Mouse (Mus musculus) kidney, embryonic 15.5 days (tissue): ENCODE results near the gene Cyren. TPM values are rescaled to one million over a fixed set of nuclear protein-coding genes. Genes with fewer than 3 reads are reported as not detected.

Source experiments
- ATAC-seq: fragments of 200-750 bp; cut with Nextera tagmentation; replicated peaks from 2 replicates; pipeline ENCODE4 v1.8.0; 2017; ENCODE audit warnings: moderate TSS enrichment; ENCODE audit not compliant: low FRiP score
- H3K27ac ChIP-seq: fragments of 300-500 bp; sonication (generic); 2 replicates; pipeline ENCODE4 v1.5.1; 2015; ENCODE audit warnings: mild to moderate bottlenecking, inconsistent platforms
- H3K27me3 ChIP-seq: fragments of 300-500 bp; sonication (generic); 2 replicates; pipeline ENCODE4 v1.6.1; 2015; ENCODE audit warnings: inconsistent platforms
- H3K36me3 ChIP-seq: fragments of 300-500 bp; sonication (generic); 2 replicates; pipeline ENCODE4 v1.6.1; 2015; ENCODE audit warnings: inconsistent platforms
- H3K4me1 ChIP-seq: fragments of 300-500 bp; sonication (generic); 2 replicates; pipeline ENCODE4 v1.6.1; 2015; ENCODE audit warnings: inconsistent platforms
- H3K4me2 ChIP-seq: fragments of 300-500 bp; sonication (generic); 2 replicates; pipeline ENCODE4 v1.6.1; 2015; ENCODE audit warnings: moderate library complexity, mild to moderate bottlenecking, inconsistent platforms
- H3K4me3 ChIP-seq: fragments of 300-500 bp; sonication (generic); replicated peaks from 2 replicates; pipeline ENCODE4 v1.5.1; 2015; ENCODE audit warnings: mild to moderate bottlenecking, inconsistent platforms
- H3K9ac ChIP-seq: fragments of 300-500 bp; sonication (generic); 2 replicates; pipeline ENCODE4 v1.6.1; 2015; ENCODE audit warnings: mild to moderate bottlenecking, inconsistent platforms
- H3K9me3 ChIP-seq: fragments of 300-500 bp; sonication (generic); replicated peaks from 2 replicates; pipeline ENCODE4 v1.6.1; 2016; ENCODE audit warnings: inconsistent platforms
- WGBS: fragments of 180-500 bp; shearing (Covaris S2); methylation state at CpG from one replicate; pipeline ENCODE4 v1.1.7; 2015; ENCODE audit warnings: mixed read lengths; 5-methylcytosine and 5-hydroxymethylcytosine counted together
- polyA plus RNA-seq: library from polyadenylated mRNA; unstranded; fragments of >200 nt; fragmentation: Nextera tagmentation; extraction: Ambion mirVana; gene quantifications from 2 replicates; pipeline ENCODE4 v1.2.1, GENCODE M21; 2015

Gene Cyren
- polyA plus RNA-seq, result 11.9 and 15.6 TPM in 2 replicates

- H3K36me3 ChIP-seq, result peaks cover 32% of the 10 kb centered on the region
- no peaks in the 10 kb centered on the region for H3K27me3 ChIP-seq
- peak within 1 kb of the TSS; percentile 70 for H3K4me2 ChIP-seq
- peak within 1 kb of the TSS; percentile 97 for H3K27ac ChIP-seq
- peak; percentile 91 for ATAC-seq
- peak within 1 kb of the TSS; percentile 96 for H3K9ac ChIP-seq
- under 1% methylated on average over 56 of the region's 56 CpGs for WGBS
- peaks cover 42% of the 10 kb centered on the region for H3K4me1 ChIP-seq
- H3K4me3 ChIP-seq, result peak within 1 kb of the TSS; percentile 83
- no peaks in the 10 kb centered on the region for H3K9me3 ChIP-seq
These were observed at the start of gene Cyren for GRCm38 (mm10) chr6:34877509-34878321. Gene Cyren, minus strand, starts transcription at chr6:34878060.

- Histone ChIP-seq H3K4me3 (no peak overlapping the region), H3K9ac (no peak overlapping the region), H3K4me1 (no peaks in the 10 kb centered on the region), H3K4me2 (no peak overlapping the region), H3K27ac (no peak overlapping the region), H3K27me3 (no peaks in the 10 kb centered on the region), H3K9me3 (no peaks in the 10 kb centered on the region), H3K36me3 (no peaks in the 10 kb centered on the region)
- 91% methylated on average over 8 of the region's 8 CpGs for WGBS
- ATAC-seq, result no peak
These were observed 49.7 kb upstream of the Cyren start for GRCm38 (mm10) chr6:34927594-34927993.

- H3K9ac ChIP-seq, result no peak overlapping the region
- H3K4me3 ChIP-seq, result no peak overlapping the region
- no peak overlapping the region for H3K4me2 ChIP-seq
- H3K36me3 ChIP-seq, result no peaks in the 10 kb centered on the region
- H3K4me1 ChIP-seq, result no peaks in the 10 kb centered on the region
- no peak overlapping the region for H3K27ac ChIP-seq
- no peaks in the 10 kb centered on the region for H3K27me3 ChIP-seq
- 40% methylated on average over 4 of the region's 4 CpGs for WGBS
- no peaks in the 10 kb centered on the region for H3K9me3 ChIP-seq
- peak; percentile 75; the same call in 1 of the 2 replicates for ATAC-seq
These were observed 49.3 kb upstream of the Cyren start for GRCm38 (mm10) chr6:34927156-34927555.

DNA sequence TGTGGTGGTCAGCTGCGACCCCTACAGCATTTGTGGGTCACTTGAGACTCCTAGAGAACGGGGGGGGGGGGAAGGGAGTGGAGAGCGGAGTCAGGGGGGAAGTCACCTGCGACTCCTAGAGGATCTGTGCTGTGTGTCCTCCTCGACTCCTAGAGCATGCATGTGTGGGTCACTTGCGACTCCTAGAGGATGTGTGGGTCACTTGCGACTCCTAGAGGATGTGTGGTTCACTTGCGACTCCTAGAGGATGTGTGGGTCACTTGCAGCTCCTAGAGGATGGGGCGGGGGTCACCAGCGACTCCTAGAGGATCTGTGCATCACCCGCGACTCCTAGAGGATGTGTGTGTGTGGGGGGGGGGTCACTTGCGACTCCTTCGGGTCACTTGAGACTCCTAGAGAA lies 44.1 kb upstream of the Cyren start:
- 59% methylated on average over 14 of the region's 14 CpGs for WGBS
- 0 out of 2 replicates have a peak, but pooled peaks have one; percentile 49 for ATAC-seq

GRCm38 (mm10) chr6:34920631-34921030 lies 42.8 kb upstream of the Cyren start:
- Histone ChIP-seq H3K4me1 (no peaks in the 10 kb centered on the region), H3K4me3 (no peak overlapping the region), H3K4me2 (no peak overlapping the region), H3K27me3 (no peaks in the 10 kb centered on the region), H3K9ac (no peak overlapping the region), H3K27ac (no peak overlapping the region), H3K9me3 (no peaks in the 10 kb centered on the region), H3K36me3 (no peaks in the 10 kb centered on the region)
- no peak for ATAC-seq
- 94% methylated on average over 12 of the region's 12 CpGs for WGBS

More for the DNA sequence above, 44.1 kb upstream of the Cyren start:
- H3K4me2 ChIP-seq, result no peak overlapping the region
- H3K9ac ChIP-seq, result no peak overlapping the region
- H3K9me3 ChIP-seq, result no peaks in the 10 kb centered on the region
- no peak overlapping the region for H3K27ac ChIP-seq
- no peaks in the 10 kb centered on the region for H3K27me3 ChIP-seq
- H3K36me3 ChIP-seq, result no peaks in the 10 kb centered on the region
- H3K4me1 ChIP-seq, result no peaks in the 10 kb centered on the region
- H3K4me3 ChIP-seq, result no peak overlapping the region

DNA sequence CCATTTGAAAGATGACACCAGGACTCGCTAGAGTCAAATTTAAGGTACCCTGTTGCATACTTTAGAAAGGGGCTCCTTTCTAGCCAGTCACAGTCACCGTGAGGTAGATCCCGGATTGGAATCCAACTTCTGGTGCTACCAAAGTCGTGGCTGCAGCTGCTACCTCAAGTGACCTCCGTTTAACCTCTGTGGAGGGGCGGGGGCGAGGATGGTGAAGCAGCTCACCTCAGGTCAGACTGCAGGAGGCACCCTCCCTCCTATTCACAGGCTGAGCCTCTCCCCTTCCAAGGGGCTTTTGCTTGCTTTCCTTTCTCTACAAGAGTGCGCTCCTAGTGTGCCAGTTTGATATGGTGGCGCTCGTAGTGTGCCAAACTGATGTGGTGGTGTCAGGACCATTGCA lies 42.1 kb upstream of the Cyren start, which contains the start of gene Stra8:
Gene Stra8, plus strand, starts transcription at position 208 of the 400 bp plus-strand sequence.
- WGBS, result 47% methylated on average over 10 of the region's 10 CpGs
- Histone ChIP-seq H3K9me3 (no peaks in the 10 kb centered on the region), H3K9ac (no peak within 1 kb of the TSS), H3K4me1 (no peaks in the 10 kb centered on the region), H3K4me3 (no peak within 1 kb of the TSS), H3K27ac (no peak within 1 kb of the TSS), H3K36me3 (no peaks in the 10 kb centered on the region), H3K4me2 (no peak within 1 kb of the TSS), H3K27me3 (no peaks in the 10 kb centered on the region)
- no peak for ATAC-seq

DNA sequence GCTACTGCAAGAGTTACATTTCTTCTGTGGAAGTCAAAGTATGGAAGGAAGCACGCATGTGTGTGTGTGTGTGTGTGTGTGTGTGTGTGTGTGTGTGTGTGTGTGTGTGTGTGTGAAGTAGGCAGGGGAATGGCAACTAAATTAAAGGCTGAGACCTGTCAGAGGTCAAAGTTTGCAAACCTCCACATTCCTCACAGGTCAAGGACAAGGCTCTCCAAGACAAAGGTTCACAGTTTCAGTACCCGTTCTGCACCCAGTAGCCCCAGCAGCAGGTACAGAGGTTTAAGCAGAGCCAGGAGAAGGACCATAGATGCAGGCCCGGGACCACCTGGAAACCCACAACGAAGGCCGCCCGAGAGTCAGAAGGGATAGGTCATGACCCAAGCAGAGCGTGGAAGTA lies 41.3 kb upstream of the Cyren start:
- WGBS, result 62% methylated on average over 7 of the region's 7 CpGs
- H3K9me3 ChIP-seq, result no peaks in the 10 kb centered on the region
- H3K36me3 ChIP-seq, result no peaks in the 10 kb centered on the region
- H3K27ac ChIP-seq, result no peak overlapping the region
- H3K4me3 ChIP-seq, result no peak overlapping the region
- H3K4me1 ChIP-seq, result no peaks in the 10 kb centered on the region
- no peak overlapping the region for H3K4me2 ChIP-seq
- no peak overlapping the region for H3K9ac ChIP-seq
- ATAC-seq, result no peak
- H3K27me3 ChIP-seq, result no peaks in the 10 kb centered on the region

DNA sequence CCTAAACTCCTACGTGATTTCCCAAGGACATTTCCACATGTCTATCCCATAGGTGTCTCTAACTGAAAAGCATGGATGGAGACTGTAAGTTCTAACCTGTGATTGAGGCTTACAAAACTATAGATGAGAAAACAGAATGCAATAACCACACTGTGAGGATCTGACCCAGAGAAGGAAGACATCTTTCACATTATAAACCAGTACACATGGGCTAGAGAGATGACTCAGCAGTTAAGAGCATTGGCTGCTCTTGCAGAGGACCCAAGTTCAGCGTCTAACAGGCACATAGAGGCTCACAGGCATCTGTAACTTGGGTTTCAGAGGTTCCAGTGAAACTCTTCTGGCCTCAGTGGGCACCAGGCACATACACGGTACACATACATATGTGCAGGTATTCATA lies 36.6 kb upstream of the Cyren start:
- no peak overlapping the region for H3K4me3 ChIP-seq
- no peak overlapping the region for H3K4me2 ChIP-seq
- H3K4me1 ChIP-seq, result peaks cover 8% of the 10 kb centered on the region
- H3K9me3 ChIP-seq, result no peaks in the 10 kb centered on the region
- no peak overlapping the region for H3K27ac ChIP-seq
- 84% methylated on average over 3 of the region's 3 CpGs for WGBS
- ATAC-seq, result no peak
- H3K9ac ChIP-seq, result no peak overlapping the region
- H3K27me3 ChIP-seq, result no peaks in the 10 kb centered on the region
- H3K36me3 ChIP-seq, result no peaks in the 10 kb centered on the region; the same call in 1 of the 2 replicates

DNA sequence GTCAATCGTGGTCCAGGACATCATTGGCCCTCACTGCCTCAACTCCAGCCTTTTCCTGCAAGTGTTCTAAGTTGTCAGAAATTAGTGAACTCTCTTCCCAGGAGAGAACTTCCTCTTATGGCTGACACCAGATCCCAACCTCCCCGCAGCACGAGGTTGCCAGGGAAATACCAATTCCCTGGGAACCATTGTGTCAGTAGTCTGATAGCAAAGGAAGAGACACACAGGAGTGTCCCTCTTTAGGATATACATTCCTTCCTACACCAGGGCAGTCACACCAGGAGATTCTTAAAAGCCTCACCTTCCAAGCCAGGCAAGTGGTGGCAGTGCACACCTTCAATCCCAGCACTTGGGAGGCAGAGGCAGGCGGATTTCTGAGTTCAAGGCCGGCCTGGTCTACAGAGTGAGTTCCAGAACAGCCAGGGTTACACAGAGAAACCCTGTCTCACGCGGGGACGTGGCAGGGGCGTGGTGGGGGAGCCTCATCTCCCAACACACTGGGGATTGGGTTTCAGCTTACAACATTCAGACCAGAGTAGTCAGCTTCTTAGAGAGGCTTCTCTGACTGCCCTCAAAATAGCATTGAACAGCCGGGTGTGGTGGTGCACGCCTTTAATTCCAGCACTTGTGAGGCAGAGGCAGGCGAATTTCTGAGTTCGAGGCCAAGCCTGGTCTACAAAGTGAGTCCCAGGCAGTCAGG lies 35.6 kb upstream of the Cyren start:
- Histone ChIP-seq H3K27me3 (no peaks in the 10 kb centered on the region), H3K9me3 (no peaks in the 10 kb centered on the region), H3K9ac (no peak overlapping the region), H3K4me1 (peaks cover 11% of the 10 kb centered on the region), H3K4me2 (no peak overlapping the region), H3K36me3 (no peaks in the 10 kb centered on the region; the same call in 1 of the 2 replicates), H3K27ac (no peak overlapping the region), H3K4me3 (no peak overlapping the region)
- no peak for ATAC-seq
- WGBS, result 77% methylated on average over 13 of the region's 13 CpGs

- Histone ChIP-seq H3K9ac (peak within 1 kb of the TSS; percentile 61), H3K27ac (peak within 1 kb of the TSS; percentile 88), H3K36me3 (peaks cover 27% of the 10 kb centered on the region), H3K27me3 (no peaks in the 10 kb centered on the region), H3K4me2 (peak within 1 kb of the TSS; percentile 76), H3K4me3 (peak within 1 kb of the TSS; percentile 78), H3K9me3 (no peaks in the 10 kb centered on the region), H3K4me1 (peaks cover 20% of the 10 kb centered on the region)
- ATAC-seq, result peak; percentile 92
- under 1% methylated on average over 64 of the region's 64 CpGs for WGBS
These were observed 32.7 kb upstream of the Cyren start, which contains the start of gene Wdr91 for GRCm38 (mm10) chr6:34910371-34911219. Gene Wdr91, minus strand, starts transcription at chr6:34910876.

DNA sequence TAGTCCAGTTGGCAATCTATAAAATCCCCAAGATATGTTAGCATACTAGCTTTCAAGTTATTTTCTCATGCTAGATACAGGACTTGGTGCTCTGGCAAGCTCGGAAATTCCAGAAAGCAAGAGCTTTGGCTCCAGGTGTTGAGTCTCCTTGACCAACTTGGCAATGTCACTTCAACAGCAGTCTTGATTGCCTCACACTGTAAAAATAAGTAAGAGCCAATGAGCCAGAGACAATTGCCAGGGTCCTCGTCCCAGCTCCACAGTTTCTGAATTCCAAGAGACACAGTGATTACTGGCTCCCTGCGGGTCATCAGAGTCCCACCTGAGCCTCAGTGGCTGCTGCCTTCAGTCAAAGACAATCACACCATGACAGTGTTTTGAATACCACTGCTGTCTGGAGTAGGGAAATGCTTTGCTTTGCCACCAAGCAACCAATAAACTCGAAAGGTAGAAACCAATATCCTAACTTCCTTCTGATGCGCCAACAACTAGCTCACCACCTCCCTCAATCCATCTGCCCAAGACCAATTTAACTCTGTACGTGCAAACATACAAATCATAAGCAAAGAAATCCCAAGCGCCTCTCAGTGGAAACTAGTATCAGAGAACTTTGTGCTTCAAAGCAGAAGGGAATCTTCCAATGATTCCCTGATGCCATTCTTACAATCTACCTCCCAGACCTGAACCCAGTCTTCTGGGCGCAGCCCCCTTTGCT lies 31.9 kb upstream of the Cyren start:
- 40% methylated on average over 8 of the region's 8 CpGs for WGBS
- Histone ChIP-seq H3K9me3 (no peaks in the 10 kb centered on the region), H3K4me2 (peak overlapping the region; percentile 76), H3K9ac (peak overlapping the region; percentile 61), H3K36me3 (peaks cover 35% of the 10 kb centered on the region), H3K27ac (peak overlapping the region; percentile 88; the same call in 1 of the 2 replicates), H3K4me3 (peak overlapping the region; percentile 78), H3K27me3 (no peaks in the 10 kb centered on the region), H3K4me1 (peaks cover 20% of the 10 kb centered on the region)
- no peak for ATAC-seq
